Comparison of ENCODE assay signal across 17 mouse cellular contexts in genomic region chr10:21479403-21479802, GRCm38 (mm10).
DNase-seq lines count a peak whose midpoint lies in the region; ATAC-seq and TF ChIP-seq lines count a peak whose summit lies in the region.
"Had no signal": no experiment of that assay in that cellular context is flagged by ENCODE, and none has a peak within 500 bp of the region (broad histone marks: within the 10 kb centered on the region; RNA-seq: fewer than 3 reads in every experiment).

No protein-coding gene starts in this region.

- H3K9me3 ChIP-seq in G1E (replicated peaks) = peaks cover 10% of the 10 kb centered on the region
- H3K9me3 ChIP-seq: limb, embryonic 10.5 days had no signal

- DNase-seq in G1E (ENCODE audit: low spot score) (peak; percentile 35), adipocyte (ENCODE audit: low spot score) (no peak)
- DNase-seq in heart, postnatal 10 days = no peak
- DNase-seq in lung, postnatal 4 days = no peak
- no peak for DNase-seq in gastrocnemius, adult 8-10 months (ENCODE audit: low spot score in 2 of 2)
- DNase-seq: cerebellum, adult 9-11 months; gastrocnemius, postnatal 14 days; heart, postnatal 36 days; lung, postnatal 14 days; right cerebral cortex, adult 18-20 months had no signal

- H3K79me2 ChIP-seq in C2C12 (ENCODE audit: control insufficient read depth, insufficient read depth) = no peaks in the 10 kb centered on the region

- no peak overlapping the region for H3ac ChIP-seq in C2C12 (ENCODE audit: control insufficient read depth, insufficient read length, low read depth)

- no peak for TF ChIP-seq CTCF in C2C12 (IDR thresholded peaks at IDR 0.05; ENCODE audit: control insufficient read depth, insufficient read depth, insufficient read length)
- TF ChIP-seq CTCF in G1E (IDR thresholded peaks at IDR 0.05; ENCODE audit: low read depth, low read length) = no peak

- intact Hi-C loops in heart, postnatal 10 days (cut with DNase I) = no loop called here

- peak; percentile 74 for ATAC-seq in G1E (ENCODE audit: extremely low read depth, insufficient number of reproducible peaks, low FRiP score, poor library complexity, severe bottlenecking)
- peak; percentile 96 for ATAC-seq in inflammation-experienced regulatory T-cells, adult 6 months
- peak; percentile 85 for ATAC-seq in megakaryocyte-erythroid progenitor cell, adult 5-6 weeks (replicated peaks; ENCODE audit: low FRiP score, low TSS enrichment, poor library complexity, severe bottlenecking)
- ATAC-seq: midbrain, embryonic 13.5 days; Patski had no signal

- H3K27me3 ChIP-seq in C2C12 (ENCODE audit: control insufficient read depth, insufficient read depth, insufficient read length) (no peaks in the 10 kb centered on the region), G1E (ENCODE audit: insufficient read depth, low read length) (peaks cover 2% of the 10 kb centered on the region; the same call in 1 of the 2 replicates)
- H3K27me3 ChIP-seq: CH12.LX; midbrain, embryonic 13.5 days had no signal

- H3K79me3 ChIP-seq in C2C12 (ENCODE audit: low read depth) = no peaks in the 10 kb centered on the region

- no peaks in the 10 kb centered on the region for H3K36me3 ChIP-seq in C2C12 (ENCODE audit: control insufficient read depth, insufficient read depth)
- no peaks in the 10 kb centered on the region for H3K36me3 ChIP-seq in G1E (replicated peaks)
- H3K36me3 ChIP-seq: limb, embryonic 10.5 days; midbrain, embryonic 13.5 days had no signal

- H3K4me1 ChIP-seq in G1E (ENCODE audit: insufficient read depth, low read depth, low read length) = peaks cover 82% of the 10 kb centered on the region
- H3K4me1 ChIP-seq: limb, embryonic 10.5 days; midbrain, embryonic 13.5 days had no signal

- H3K4me3 ChIP-seq in C2C12 (ENCODE audit: insufficient read depth, poor library complexity, severe bottlenecking) (no peak overlapping the region), G1E (ENCODE audit: low read depth, low read length) (no peak overlapping the region)
- H3K4me3 ChIP-seq: limb, embryonic 10.5 days; midbrain, embryonic 13.5 days had no signal

TF ChIP-seq in C2C12, 6 proteins besides CTCF, POLR2A, EP300 and RAD21:
- TF ChIP-seq MYOG (IDR thresholded peaks at IDR 0.05; ENCODE audit: control insufficient read depth, extremely low read depth, insufficient read length) (no peak), MYOD1 (IDR thresholded peaks at IDR 0.05; ENCODE audit: control insufficient read depth, insufficient read length, low read depth) (peak; percentile 95)
